Mouse (Mus musculus) intestine, embryonic 15.5 days (tissue): ENCODE measurements around the gene Smim5. TPM values are rescaled to one million over a fixed set of nuclear protein-coding genes. Genes with fewer than 3 reads are reported as not detected.
A peak's percentile ranks its signal among the peaks of the same experiment; 100 is the strongest.
"Not testable (repeated sequence)": the region's sequence is repeated elsewhere in the genome, so short reads cannot be mapped to it uniquely, and the experiment has no call there.

ENCODE experiments used
- ATAC-seq: fragments of 200-750 bp; cut with Nextera tagmentation; 2 replicates; pipeline ENCODE4 v1.8.0; 2017; ENCODE audit warnings: moderate TSS enrichment, moderate library complexity
- H3K27ac ChIP-seq: fragments of 300-500 bp; sonication (generic); 2 replicates; pipeline ENCODE4 v1.5.1; 2015; ENCODE audit warnings: mild to moderate bottlenecking, inconsistent platforms
- H3K27me3 ChIP-seq: fragments of 300-500 bp; sonication (generic); replicated peaks from 2 replicates; pipeline ENCODE4 v1.6.1; 2015; ENCODE audit warnings: inconsistent platforms
- H3K36me3 ChIP-seq: fragments of 300-500 bp; sonication (generic); 2 replicates; pipeline ENCODE4 v1.6.1; 2015; ENCODE audit warnings: inconsistent platforms
- H3K4me1 ChIP-seq: fragments of 300-500 bp; sonication (generic); replicated peaks from 2 replicates; pipeline ENCODE4 v1.6.1; 2015; ENCODE audit warnings: inconsistent platforms
- H3K4me2 ChIP-seq: fragments of 300-500 bp; sonication (generic); replicated peaks from 2 replicates; pipeline ENCODE4 v1.6.1; 2015; ENCODE audit warnings: mild to moderate bottlenecking, inconsistent platforms
- H3K4me3 ChIP-seq: fragments of 300-500 bp; sonication (generic); replicated peaks from 2 replicates; pipeline ENCODE4 v1.5.1; 2015; ENCODE audit warnings: inconsistent platforms
- H3K9ac ChIP-seq: fragments of 300-500 bp; sonication (generic); 2 replicates; pipeline ENCODE4 v1.6.1; 2015; ENCODE audit warnings: inconsistent platforms
- H3K9me3 ChIP-seq: fragments of 300-500 bp; sonication (generic); 2 replicates; pipeline ENCODE4 v1.6.1; 2016; ENCODE audit warnings: inconsistent platforms
- WGBS: fragments of 180-500 bp; shearing (Covaris S2); methylation state at CpG from one replicate; pipeline ENCODE4 v1.1.7; 2015; 5-methylcytosine and 5-hydroxymethylcytosine counted together
- polyA plus RNA-seq: library from polyadenylated mRNA; unstranded; fragments of >200 nt; fragmentation: Nextera tagmentation; extraction: Ambion mirVana; gene quantifications from 2 replicates; pipeline ENCODE4 v1.2.1, GENCODE M21; 2015

Smim5 gene
- polyA plus RNA-seq, result 1.6 and 3.0 TPM in 2 replicates

DNA sequence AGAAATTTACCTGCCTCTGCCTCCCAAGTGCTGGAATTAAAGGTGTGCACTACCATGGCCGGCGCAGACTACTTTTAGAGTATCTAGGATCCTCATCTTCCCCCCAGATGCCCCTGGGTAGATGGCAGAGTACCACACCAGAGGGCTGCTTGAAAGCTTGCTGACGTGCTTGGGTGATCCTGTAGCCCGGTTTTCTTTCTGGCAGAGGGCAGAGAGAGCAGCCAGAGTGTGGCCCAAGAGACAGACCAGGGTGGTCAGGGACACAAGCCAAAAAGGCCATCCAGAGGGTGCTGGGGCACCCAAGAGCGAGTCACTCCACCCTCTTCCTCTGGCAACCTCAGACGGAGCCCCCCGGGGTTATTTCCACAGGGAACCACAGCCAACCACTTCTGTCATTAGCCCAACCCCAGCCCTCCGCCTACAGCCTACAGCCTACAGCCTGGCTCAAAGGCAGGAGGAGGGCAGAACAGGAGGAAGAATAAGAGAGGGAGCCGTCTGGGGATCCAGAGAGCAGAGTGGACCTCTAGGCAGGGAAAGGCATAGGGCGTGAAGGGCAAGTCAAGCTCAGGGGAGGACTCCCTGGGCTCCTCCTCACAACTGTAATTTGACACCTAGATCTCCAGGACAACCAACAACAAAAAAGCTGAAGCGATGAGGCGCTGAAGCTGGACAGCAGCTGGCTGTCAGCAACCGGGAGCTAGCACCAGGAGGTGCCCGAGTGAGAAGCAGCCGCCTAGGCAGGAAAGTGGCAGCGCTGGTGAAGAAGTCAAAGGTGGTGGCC lies at the start of gene Smim5:
Smim5 (plus strand) TSS at position 481 of the 781 bp plus-strand sequence.
- 32% methylated on average over 16 of the region's 16 CpGs for WGBS
- Histone ChIP-seq H3K9me3 (no peaks in the 10 kb centered on the region), H3K4me1 (peaks cover 30% of the 10 kb centered on the region), H3K27ac (0 out of 2 replicates have a peak within 1 kb of the TSS, but pooled peaks have one; percentile 0), H3K9ac (no peak within 1 kb of the TSS), H3K4me2 (no peak within 1 kb of the TSS), H3K4me3 (no peak within 1 kb of the TSS), H3K27me3 (no peaks in the 10 kb centered on the region), H3K36me3 (peaks cover 7% of the 10 kb centered on the region; the same call in 1 of the 2 replicates)
- ATAC-seq, result peak; percentile 65

- Histone ChIP-seq H3K27ac (no peak overlapping the region), H3K9me3 (no peaks in the 10 kb centered on the region), H3K4me2 (no peak overlapping the region), H3K9ac (no peak overlapping the region), H3K4me1 (peaks cover 16% of the 10 kb centered on the region), H3K4me3 (no peak overlapping the region), H3K27me3 (peaks cover 20% of the 10 kb centered on the region), H3K36me3 (peaks cover 47% of the 10 kb centered on the region)
- ATAC-seq, result no peak
- 79% methylated on average over 6 of the region's 6 CpGs for WGBS
Observed at GRCm38 (mm10) chr11:115854674-115855073, 45.1 kb upstream of the Smim5 start.

DNA sequence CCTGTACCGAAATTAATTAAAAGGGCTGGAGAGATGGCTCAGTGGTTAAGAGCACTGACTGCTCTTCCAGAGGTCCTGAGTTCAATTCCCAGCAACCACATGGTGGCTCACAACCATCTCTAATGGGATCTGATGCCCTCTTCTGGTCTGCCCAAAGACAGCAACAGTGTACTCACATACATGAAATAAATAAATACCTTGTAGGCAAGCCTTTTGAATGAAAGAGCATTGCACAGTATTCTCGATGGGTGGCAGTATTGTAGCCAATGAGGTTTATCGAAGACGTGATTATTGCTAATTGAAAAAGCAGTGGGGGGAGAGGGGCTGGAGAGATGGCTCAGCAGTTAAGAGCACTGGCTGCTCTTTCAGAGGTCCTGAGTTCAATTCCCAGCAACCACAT lies 42.6 kb upstream of the Smim5 start:
- not testable (repeated sequence) for H3K4me3 ChIP-seq, H3K9ac ChIP-seq, H3K27ac ChIP-seq, ATAC-seq, H3K9me3 ChIP-seq, H3K4me2 ChIP-seq
- H3K27me3 ChIP-seq, result peaks cover 35% of the 10 kb centered on the region
- peaks cover 16% of the 10 kb centered on the region for H3K4me1 ChIP-seq
- 95% methylated on average over 4 of the region's 4 CpGs for WGBS
- peaks cover 26% of the 10 kb centered on the region for H3K36me3 ChIP-seq

DNA sequence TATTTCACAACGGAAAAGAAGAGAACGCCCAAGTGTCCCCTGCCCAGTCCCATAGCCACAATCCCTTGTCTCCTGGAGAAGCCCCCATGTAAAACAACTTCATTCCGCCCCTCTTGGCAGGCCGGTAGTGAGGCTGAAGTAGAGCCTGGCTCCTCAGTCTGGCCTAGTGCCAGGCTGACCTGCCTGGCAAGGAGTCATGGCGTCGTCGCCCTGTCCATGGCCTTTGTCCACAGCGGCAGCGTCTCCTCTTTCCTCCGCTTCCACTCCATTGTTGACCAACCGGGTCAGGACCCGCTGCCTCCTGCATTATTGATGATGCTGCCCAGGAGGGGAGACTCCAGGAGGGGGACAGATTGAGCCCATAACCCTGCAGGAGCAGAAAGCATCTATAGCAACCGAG lies 41.8 kb upstream of the Smim5 start:
- 53% methylated on average over 13 of the region's 13 CpGs for WGBS
- Histone ChIP-seq H3K4me1 (peaks cover 16% of the 10 kb centered on the region), H3K36me3 (peaks cover 21% of the 10 kb centered on the region), H3K27ac (no peak overlapping the region), H3K4me3 (0 out of 2 replicates have a peak overlapping the region, but pooled peaks have one; percentile 2), H3K9me3 (no peaks in the 10 kb centered on the region), H3K27me3 (peaks cover 35% of the 10 kb centered on the region), H3K9ac (no peak overlapping the region), H3K4me2 (no peak overlapping the region)
- ATAC-seq, result no peak

- WGBS, result 19% methylated on average over 27 of the region's 27 CpGs
- Histone ChIP-seq H3K27me3 (peaks cover 35% of the 10 kb centered on the region), H3K4me2 (peak within 1 kb of the TSS; percentile 85)
Observed at GRCm38 (mm10) chr11:115858354-115858753, 41.4 kb upstream of the Smim5 start, which contains the start of gene Myo15b. TSS of gene Myo15b (plus strand) at chr11:115858406.

DNA sequence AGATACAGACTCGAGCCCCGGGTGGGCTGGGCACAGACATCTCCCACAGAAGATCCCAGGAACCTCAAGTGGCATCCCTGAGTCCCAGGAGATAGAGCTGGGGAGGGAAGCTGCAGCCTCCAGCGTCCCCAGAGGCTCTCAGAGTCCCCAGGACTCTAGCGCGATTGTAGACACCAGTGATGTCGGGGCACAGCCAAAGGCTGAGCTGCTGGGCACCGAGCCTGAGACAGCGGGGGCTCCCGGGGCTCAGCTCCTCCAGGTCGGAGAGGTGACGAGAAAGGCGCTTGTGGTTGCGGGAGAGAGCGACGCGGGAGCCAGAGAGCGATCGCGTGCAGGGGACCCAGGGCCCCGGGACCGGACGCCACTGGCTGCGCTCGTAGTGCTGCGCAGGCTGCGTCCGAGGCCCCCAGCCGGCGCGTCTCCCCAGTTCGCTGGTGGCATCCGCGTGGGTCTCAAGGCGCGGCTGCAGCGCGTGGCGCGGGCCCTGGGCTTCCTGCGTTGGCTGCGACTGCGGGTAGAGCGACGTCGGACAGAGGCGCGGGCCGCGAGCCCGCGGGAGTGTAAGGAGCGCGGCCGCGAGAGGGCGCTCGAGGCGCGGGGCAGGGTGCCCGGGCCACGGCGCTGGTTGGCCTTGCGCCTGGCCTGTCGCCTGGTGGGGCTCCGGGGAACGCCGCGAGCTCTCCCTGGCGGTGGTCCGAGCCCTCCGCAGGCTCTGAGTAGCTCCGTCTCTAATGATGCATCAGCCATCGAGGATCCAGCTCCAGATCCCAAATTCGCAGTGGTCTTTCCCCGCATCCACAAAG lies 40.4 kb upstream of the Smim5 start:
- Histone ChIP-seq H3K9ac (peak overlapping the region; percentile 46), H3K4me2 (peak overlapping the region; percentile 85), H3K27ac (no peak overlapping the region), H3K36me3 (peaks cover 10% of the 10 kb centered on the region; the same call in 1 of the 2 replicates), H3K9me3 (no peaks in the 10 kb centered on the region), H3K4me3 (peak overlapping the region; percentile 46), H3K27me3 (peaks cover 35% of the 10 kb centered on the region), H3K4me1 (peaks cover 16% of the 10 kb centered on the region)
- peak; percentile 92 for ATAC-seq
- 2% methylated on average over 71 of the region's 75 CpGs for WGBS

More at GRCm38 (mm10) chr11:115858354-115858753, 41.4 kb upstream of the Smim5 start, which contains the start of gene Myo15b:
- no peak for ATAC-seq
- no peak within 1 kb of the TSS for H3K27ac ChIP-seq
- peaks cover 18% of the 10 kb centered on the region for H3K36me3 ChIP-seq
- peak within 1 kb of the TSS; percentile 46 for H3K9ac ChIP-seq
- H3K4me3 ChIP-seq, result peak within 1 kb of the TSS; percentile 46
- peaks cover 16% of the 10 kb centered on the region for H3K4me1 ChIP-seq
- H3K9me3 ChIP-seq, result no peaks in the 10 kb centered on the region

GRCm38 (mm10) chr11:115863895-115864294 lies 35.9 kb upstream of the Smim5 start:
- Histone ChIP-seq H3K27ac (no peak overlapping the region), H3K4me2 (no peak overlapping the region), H3K9me3 (no peaks in the 10 kb centered on the region), H3K9ac (no peak overlapping the region), H3K4me3 (no peak overlapping the region), H3K27me3 (peaks cover 21% of the 10 kb centered on the region), H3K36me3 (no peaks in the 10 kb centered on the region), H3K4me1 (peaks cover 7% of the 10 kb centered on the region)
- ATAC-seq, result no peak
- WGBS, result 84% methylated on average over 8 of the region's 8 CpGs

DNA sequence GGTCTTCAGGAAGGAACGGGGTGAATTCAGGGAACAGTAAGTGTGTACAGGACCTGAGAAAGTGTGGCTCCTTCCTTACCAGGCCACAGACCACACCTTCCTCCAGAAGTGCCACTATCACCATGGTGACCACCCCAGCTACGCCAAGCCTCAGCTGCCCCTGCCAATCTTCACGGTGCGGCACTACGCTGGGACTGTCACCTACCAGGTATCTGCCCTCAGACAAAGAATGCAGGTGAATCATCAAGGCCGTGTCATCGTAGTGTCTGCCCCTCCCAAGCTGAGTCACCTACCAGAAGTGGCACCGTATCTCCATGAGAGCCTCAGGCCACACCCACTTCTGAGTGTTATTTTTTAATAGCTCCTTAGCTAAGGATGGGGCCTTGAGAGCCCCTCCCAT lies 30.4 kb upstream of the Smim5 start:
- no peaks in the 10 kb centered on the region for H3K9me3 ChIP-seq
- peak; percentile 85 for ATAC-seq
- no peak overlapping the region for H3K4me3 ChIP-seq
- H3K4me2 ChIP-seq, result no peak overlapping the region; the same call in 1 of the 2 replicates
- H3K27me3 ChIP-seq, result no peaks in the 10 kb centered on the region
- no peaks in the 10 kb centered on the region for H3K36me3 ChIP-seq
- no peak overlapping the region for H3K9ac ChIP-seq
- H3K27ac ChIP-seq, result peak overlapping the region; percentile 71
- peaks cover 14% of the 10 kb centered on the region for H3K4me1 ChIP-seq
- 53% methylated on average over 8 of the region's 8 CpGs for WGBS

DNA sequence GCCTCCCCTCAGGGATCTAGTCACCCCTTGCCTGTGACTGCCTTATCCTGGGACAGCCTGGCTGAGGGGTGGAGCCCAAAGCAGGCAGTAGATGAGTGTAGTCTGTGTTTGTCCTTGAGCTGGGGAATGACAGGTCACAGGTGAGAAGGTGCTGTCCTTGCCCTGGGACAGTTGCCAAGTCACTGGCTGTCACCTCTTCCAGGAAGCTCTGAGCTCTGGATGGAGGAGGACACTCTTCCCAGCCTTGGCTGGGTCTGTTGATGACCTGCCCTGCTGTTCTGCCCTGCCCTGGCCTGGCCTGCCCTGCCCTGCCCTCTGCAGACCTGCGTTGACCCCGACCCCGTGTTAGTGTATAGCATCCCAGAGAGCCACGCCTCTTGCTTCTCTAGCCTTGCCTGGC lies 27.3 kb upstream of the Smim5 start:
- peak; percentile 6; the same call in 1 of the 2 replicates for ATAC-seq

GRCm38 (mm10) chr11:115875935-115876334 lies 23.8 kb upstream of the Smim5 start:
- H3K4me2 ChIP-seq, result no peak overlapping the region
- 89% methylated on average over 3 of the region's 3 CpGs for WGBS
- H3K36me3 ChIP-seq, result no peaks in the 10 kb centered on the region
- no peak overlapping the region for H3K9ac ChIP-seq
- H3K4me1 ChIP-seq, result peaks cover 21% of the 10 kb centered on the region
- ATAC-seq, result no peak
- H3K27me3 ChIP-seq, result no peaks in the 10 kb centered on the region
- no peaks in the 10 kb centered on the region for H3K9me3 ChIP-seq
- H3K27ac ChIP-seq, result no peak overlapping the region
- no peak overlapping the region for H3K4me3 ChIP-seq

More for the DNA sequence above, 27.3 kb upstream of the Smim5 start:
- Histone ChIP-seq H3K36me3 (no peaks in the 10 kb centered on the region), H3K27ac (no peak overlapping the region), H3K4me3 (no peak overlapping the region), H3K4me2 (no peak overlapping the region), H3K27me3 (no peaks in the 10 kb centered on the region), H3K9me3 (no peaks in the 10 kb centered on the region), H3K4me1 (peaks cover 18% of the 10 kb centered on the region), H3K9ac (no peak overlapping the region)
- 41% methylated on average over 4 of the region's 4 CpGs for WGBS

- no peak for ATAC-seq
- peak overlapping the region; percentile 86; the same call in 1 of the 2 replicates for H3K27ac ChIP-seq
- no peaks in the 10 kb centered on the region for H3K36me3 ChIP-seq
- no peak overlapping the region for H3K4me3 ChIP-seq
- peak overlapping the region; percentile 29; the same call in 1 of the 2 replicates for H3K4me2 ChIP-seq
- no peaks in the 10 kb centered on the region for H3K27me3 ChIP-seq
- H3K4me1 ChIP-seq, result peaks cover 21% of the 10 kb centered on the region
- no peak overlapping the region for H3K9ac ChIP-seq
- H3K9me3 ChIP-seq, result no peaks in the 10 kb centered on the region
- 76% methylated on average over 5 of the region's 5 CpGs for WGBS
Observed at GRCm38 (mm10) chr11:115876438-115876837, 23.3 kb upstream of the Smim5 start.

GRCm38 (mm10) chr11:115877174-115877755 lies 22.5 kb upstream of the Smim5 start:
- no peaks in the 10 kb centered on the region for H3K27me3 ChIP-seq
- H3K4me3 ChIP-seq, result peak overlapping the region; percentile 37
- peak; percentile 93 for ATAC-seq
- 32% methylated on average over 6 of the region's 6 CpGs for WGBS
- 0 out of 2 replicates have a peak, but pooled peaks cover 3% of the 10 kb centered on the region for H3K36me3 ChIP-seq
- peak overlapping the region; percentile 86 for H3K27ac ChIP-seq
- peak overlapping the region; percentile 21 for H3K9ac ChIP-seq
- H3K4me1 ChIP-seq, result peaks cover 15% of the 10 kb centered on the region
- no peaks in the 10 kb centered on the region for H3K9me3 ChIP-seq
- H3K4me2 ChIP-seq, result peak overlapping the region; percentile 53
